Mouse (Mus musculus) forebrain, postnatal 0 days (tissue): ENCODE results near the gene Gpatch8. TPM values are rescaled to one million over a fixed set of nuclear protein-coding genes. Genes with fewer than 3 reads are reported as not detected.
A peak's percentile ranks its signal among the peaks of the same experiment; 100 is the strongest.

Experiments used
- ATAC-seq: fragments of 200-750 bp; cut with Nextera tagmentation; 2 replicates; pipeline ENCODE4 v1.8.0; 2017; ENCODE audit warnings: mild to moderate bottlenecking, moderate library complexity
- DNase-seq: peaks from one replicate; pipeline ENCODE4 v3.0.0-alpha.2; 2015
- H3K27ac ChIP-seq: fragments of 300-500 bp; sonication (generic); 2 replicates; pipeline ENCODE4 v1.5.1; 2014; ENCODE audit warnings: low read depth, mild to moderate bottlenecking, antibody characterized with exemption, low read length, moderate library complexity, mixed read lengths
- H3K27me3 ChIP-seq: fragments of 300-500 bp; sonication (generic); 2 replicates; pipeline ENCODE4 v1.6.1; 2014; ENCODE audit warnings: mild to moderate bottlenecking, low read length, mixed read lengths; ENCODE audit not compliant: insufficient read depth
- H3K36me3 ChIP-seq: fragments of 300-500 bp; sonication (generic); 2 replicates; pipeline ENCODE4 v1.6.1; 2014; ENCODE audit warnings: mild to moderate bottlenecking, moderate library complexity; ENCODE audit not compliant: insufficient read depth
- H3K4me1 ChIP-seq: fragments of 300-500 bp; sonication (generic); 2 replicates; pipeline ENCODE4 v1.6.1; 2014; ENCODE audit warnings: antibody characterized with exemption; ENCODE audit not compliant: insufficient read depth
- H3K4me2 ChIP-seq: fragments of 300-500 bp; sonication (generic); 2 replicates; pipeline ENCODE4 v1.6.1; 2014; ENCODE audit warnings: low read depth, mild to moderate bottlenecking, moderate library complexity
- H3K4me3 ChIP-seq: fragments of 300-500 bp; sonication (generic); 2 replicates; pipeline ENCODE4 v1.5.1; 2014; ENCODE audit warnings: low read depth, low read length, mixed read lengths
- H3K9ac ChIP-seq: fragments of 300-500 bp; sonication (generic); 2 replicates; pipeline ENCODE4 v1.6.1; 2014; ENCODE audit warnings: mild to moderate bottlenecking
- H3K9me3 ChIP-seq: fragments of 300-500 bp; sonication (generic); 2 replicates; pipeline ENCODE4 v1.6.1; 2016; ENCODE audit warnings: low read length
- CTCF ChIP-seq: sonication (generic); IDR thresholded peaks from 2 replicates; pipeline ENCODE4 v1.5.1; 2016; ENCODE audit warnings: antibody characterized with exemption, control low read depth, low read depth
- WGBS: fragments of 180-500 bp; shearing (Covaris S2); extraction: QIAGEN DNeasy Blood & Tissue Kit; methylation state at CpG from one replicate; pipeline ENCODE4 v1.1.7; 2014; 5-methylcytosine and 5-hydroxymethylcytosine counted together
- polyA plus RNA-seq: library from polyadenylated mRNA; unstranded; fragments of >200 nt; fragmentation: Nextera tagmentation; extraction: Ambion mirVana; gene quantifications from 2 replicates; pipeline ENCODE4 v1.2.1, GENCODE M21; 2015
- total RNA-seq: library from RNA; depleted of rRNA; stranded (reverse); fragments of >200 nt; gene quantifications from 2 replicates; pipeline ENCODE4 v1.2.3, GENCODE M21; 2014; rRNA removed

Gpatch8 gene
- total and polyA plus RNA-seq, 2 experiments from 2014 or later: 29.5 to 45.5 TPM

DNA sequence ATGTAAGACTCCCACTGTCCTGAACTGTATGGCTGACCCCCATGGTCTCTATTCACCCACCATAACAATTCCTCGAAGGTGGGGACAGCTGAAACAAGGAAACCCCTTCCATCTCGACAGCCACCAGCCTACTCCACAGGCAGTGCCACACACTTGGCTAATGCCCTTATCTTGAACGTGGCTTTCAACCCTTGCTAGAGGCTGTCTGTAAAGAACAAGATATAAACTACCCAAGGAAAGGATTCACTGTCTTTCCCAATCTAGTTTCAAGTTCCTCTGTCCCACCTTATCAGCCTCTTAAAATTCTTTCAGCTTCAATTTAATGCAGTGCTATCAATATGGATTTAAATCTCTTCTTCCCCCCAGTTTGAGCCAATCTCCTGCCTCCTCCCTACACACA, 126.6 kb downstream of the Gpatch8 start:
- H3K9me3 ChIP-seq: no peaks in the 10 kb centered on the region
- WGBS: 54% methylated on average over 3 of the region's 3 CpGs
- no peak for ATAC-seq

DNA sequence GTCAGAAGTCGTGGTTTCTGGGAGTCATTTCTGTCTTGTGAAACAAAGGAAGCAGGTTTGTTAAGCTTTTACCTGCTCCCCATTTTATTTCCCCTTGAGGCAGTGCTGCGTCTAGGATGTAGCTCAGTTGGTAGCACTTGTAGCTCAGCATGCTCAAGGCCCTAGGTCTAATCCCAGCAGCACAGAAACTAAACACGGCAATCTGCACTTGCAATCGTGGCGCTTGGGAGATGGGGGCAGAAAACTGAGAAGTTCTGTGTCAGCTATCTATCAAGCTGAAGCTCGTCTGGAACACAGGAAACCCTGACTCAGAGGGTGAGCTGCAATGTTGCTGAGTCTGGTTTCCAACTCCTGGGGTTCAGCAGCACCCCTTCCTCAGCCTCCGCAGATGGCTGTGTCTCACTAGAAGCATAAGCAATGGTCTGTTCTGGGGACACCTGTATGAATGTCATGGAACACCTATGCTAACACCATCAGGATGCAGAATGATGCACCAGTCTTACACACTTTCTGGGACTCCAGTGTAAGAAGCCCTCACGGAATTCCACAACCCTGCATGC, 127.1 kb downstream of the Gpatch8 start:
- TF ChIP-seq CTCF: no peak
- peaks cover 11% of the 10 kb centered on the region; the same call in 1 of the 2 replicates for H3K36me3 ChIP-seq
- H3K4me3 ChIP-seq: no peak overlapping the region
- H3K27ac ChIP-seq: no peak overlapping the region
- no peak overlapping the region for H3K4me2 ChIP-seq
- no peak for DNase-seq
- 67% methylated on average over 8 of the region's 8 CpGs for WGBS
- no peaks in the 10 kb centered on the region for H3K27me3 ChIP-seq
- no peak overlapping the region for H3K9ac ChIP-seq
- H3K9me3 ChIP-seq: no peaks in the 10 kb centered on the region
- no peaks in the 10 kb centered on the region; the same call in 1 of the 2 replicates for H3K4me1 ChIP-seq
- no peak for ATAC-seq

More for the DNA sequence above, 126.6 kb downstream of the Gpatch8 start:
- H3K27me3 ChIP-seq: no peaks in the 10 kb centered on the region
- H3K4me1 ChIP-seq: no peaks in the 10 kb centered on the region; the same call in 1 of the 2 replicates
- no peak for TF ChIP-seq CTCF
- H3K4me3 ChIP-seq: peak overlapping the region; percentile 63
- peak overlapping the region; percentile 97 for H3K4me2 ChIP-seq
- DNase-seq: no peak
- peak overlapping the region; percentile 40; the same call in 1 of the 2 replicates for H3K9ac ChIP-seq
- no peak overlapping the region for H3K27ac ChIP-seq
- peaks cover 11% of the 10 kb centered on the region; the same call in 1 of the 2 replicates for H3K36me3 ChIP-seq

Other genes starting within 250 kb of the Gpatch8 start
- 94.3 and 109 TPM in 2 replicates for gene Ubtf, start 236.7 kb downstream of the Gpatch8 start, total RNA-seq
- 73.2 and 78.7 TPM in 2 replicates for gene Ubtf, start 236.7 kb downstream of the Gpatch8 start, polyA plus RNA-seq
- 0.24 and 1.2 TPM in 2 replicates for gene Slc4a1, start 190.2 kb downstream of the Gpatch8 start, total RNA-seq
- gene Slc4a1, start 190.2 kb downstream of the Gpatch8 start, polyA plus RNA-seq: 0.50 and 0.68 TPM in 2 replicates
- 306 and 418 TPM in 2 replicates for gene Rundc3a, start 163.0 kb downstream of the Gpatch8 start, total RNA-seq
- gene Rundc3a, start 163.0 kb downstream of the Gpatch8 start, polyA plus RNA-seq: 118 and 121 TPM in 2 replicates
- 96.3 and 114 TPM in 2 replicates for gene Slc25a39, start 148.4 kb downstream of the Gpatch8 start, total RNA-seq
- 120 and 129 TPM in 2 replicates for gene Slc25a39, start 148.4 kb downstream of the Gpatch8 start, polyA plus RNA-seq
- 49.5 and 66.2 TPM in 2 replicates for gene Grn, start 126.1 kb downstream of the Gpatch8 start, total RNA-seq
- 72.3 and 86.6 TPM in 2 replicates for gene Grn, start 126.1 kb downstream of the Gpatch8 start, polyA plus RNA-seq
- 351 and 361 TPM in 2 replicates for gene Fam171a2, start 108.7 kb downstream of the Gpatch8 start, total RNA-seq
- gene Fam171a2, start 108.7 kb downstream of the Gpatch8 start, polyA plus RNA-seq: 26.2 and 26.9 TPM in 2 replicates
- 2.2 and 3.7 TPM in 2 replicates for gene Itga2b, start 86.3 kb downstream of the Gpatch8 start, total RNA-seq
- gene Itga2b, start 86.3 kb downstream of the Gpatch8 start, polyA plus RNA-seq: 8.7 and 12.4 TPM in 2 replicates
- 2.6 and 5.5 TPM in 2 replicates for gene Gm11627, start 23.1 kb upstream of the Gpatch8 start, total RNA-seq
- gene Gm11627, start 23.1 kb upstream of the Gpatch8 start, polyA plus RNA-seq: 3.7 and 5.9 TPM in 2 replicates
- 12.0 and 15.2 TPM in 2 replicates for gene Fzd2, start 48.0 kb upstream of the Gpatch8 start, total RNA-seq
- 4.5 and 4.6 TPM in 2 replicates for gene Fzd2, start 48.0 kb upstream of the Gpatch8 start, polyA plus RNA-seq
- not detected in 2 replicates for gene Meioc, start 107.3 kb upstream of the Gpatch8 start, total RNA-seq
- 0.08 and 0.10 TPM in 2 replicates for gene Meioc, start 107.3 kb upstream of the Gpatch8 start, polyA plus RNA-seq
- 33.6 and 36.9 TPM in 2 replicates for gene Ccdc43, start 141.4 kb upstream of the Gpatch8 start, total RNA-seq
- gene Ccdc43, start 141.4 kb upstream of the Gpatch8 start, polyA plus RNA-seq: 32.1 and 36.6 TPM in 2 replicates
- gene Adam11, start 205.0 kb upstream of the Gpatch8 start, total RNA-seq: 37.9 and 49.9 TPM in 2 replicates
- gene Adam11, start 205.0 kb upstream of the Gpatch8 start, polyA plus RNA-seq: 14.1 and 17.6 TPM in 2 replicates